ENCODE assay signal across 35 mouse cellular contexts in the genomic region with DNA sequence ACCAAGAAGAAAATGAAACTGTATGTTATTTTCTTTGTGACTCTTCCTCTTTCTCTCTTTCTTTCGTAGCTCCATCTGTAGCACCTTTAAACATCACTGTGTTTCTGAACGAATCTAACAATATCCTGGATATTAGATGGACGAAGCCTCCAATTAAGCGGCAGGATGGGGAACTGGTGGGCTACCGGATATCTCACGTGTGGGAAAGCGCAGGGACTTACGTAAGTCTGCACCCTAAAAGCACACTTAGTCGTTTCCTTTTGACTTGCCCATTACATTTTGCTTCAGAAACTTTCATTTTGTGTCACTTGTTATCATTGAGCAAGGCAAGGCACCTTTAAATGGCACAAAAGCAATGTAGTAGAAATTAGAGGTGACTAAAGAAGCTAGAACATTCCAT.
"Had no signal": no experiment of that assay in that cellular context is flagged by ENCODE, and none has a peak within 500 bp of the region (broad histone marks: within the 10 kb centered on the region; RNA-seq: fewer than 3 reads in every experiment).

No protein-coding gene starts in this region.

- H3K36me3 ChIP-seq: hindbrain, embryonic 12.5 days; hindbrain, embryonic 13.5 days; hindbrain, embryonic 15.5 days had no signal

- DNase-seq: heart, postnatal 10 days; heart, postnatal 14 days; heart, postnatal 36 days; heart, postnatal 4 days; kidney, adult 11 months; kidney, adult 18-20 months; kidney, adult 2 months; kidney, adult 8-10 months; kidney, adult 9 months; kidney, postnatal 10 days; kidney, postnatal 14 days; kidney, postnatal 25 days; kidney, postnatal 36 days; kidney, postnatal 4 days; layer of hippocampus, adult 9-11 months; layer of hippocampus, postnatal 36 days had no signal

- H3K4me3 ChIP-seq: heart, embryonic 12.5 days; heart, embryonic 13.5 days; heart, embryonic 15.5 days; hindbrain, embryonic 10.5 days; hindbrain, embryonic 12.5 days; hindbrain, embryonic 13.5 days; hindbrain, embryonic 15.5 days; intestine, embryonic 15.5 days; kidney, embryonic 15.5 days; layer of hippocampus, adult 2 months; left cerebral cortex, adult 2 months had no signal

- H3K9ac ChIP-seq: heart, embryonic 12.5 days; heart, embryonic 13.5 days; heart, embryonic 15.5 days; hindbrain, embryonic 12.5 days; hindbrain, embryonic 13.5 days; hindbrain, embryonic 14.5 days; hindbrain, embryonic 15.5 days; intestine, embryonic 15.5 days; kidney, embryonic 15.5 days had no signal

- H3K4me2 ChIP-seq: heart, embryonic 11.5 days; heart, embryonic 12.5 days; heart, embryonic 13.5 days; heart, embryonic 15.5 days; hindbrain, embryonic 12.5 days; hindbrain, embryonic 13.5 days; hindbrain, embryonic 14.5 days; hindbrain, embryonic 15.5 days; intestine, embryonic 15.5 days; kidney, embryonic 15.5 days had no signal

- H3K27me3 ChIP-seq: heart, embryonic 12.5 days; heart, embryonic 13.5 days; heart, embryonic 15.5 days; hindbrain, embryonic 12.5 days; hindbrain, embryonic 13.5 days; hindbrain, embryonic 15.5 days; intestine, embryonic 15.5 days; kidney, embryonic 15.5 days had no signal

- H3K4me1 ChIP-seq: hindbrain, embryonic 12.5 days; intestine, embryonic 15.5 days; kidney, embryonic 15.5 days had no signal

- H3K9me3 ChIP-seq: heart, embryonic 12.5 days; heart, embryonic 13.5 days; heart, embryonic 15.5 days; hindbrain, embryonic 10.5 days; hindbrain, embryonic 12.5 days; hindbrain, embryonic 13.5 days; hindbrain, embryonic 15.5 days; intestine, embryonic 15.5 days; kidney, embryonic 15.5 days had no signal

- H3K27ac ChIP-seq: heart, embryonic 13.5 days; heart, embryonic 15.5 days; hindbrain, embryonic 10.5 days; hindbrain, embryonic 12.5 days; hindbrain, embryonic 13.5 days; hindbrain, embryonic 14.5 days; hindbrain, embryonic 15.5 days; hindbrain, postnatal 0 days; intestine, embryonic 15.5 days; kidney, embryonic 15.5 days; kidney, postnatal 0 days; layer of hippocampus, adult 2 months; left cerebral cortex, adult 2 months had no signal

- ATAC-seq: hindbrain, embryonic 16.5 days; hindbrain, postnatal 0 days; inflammation-experienced regulatory T-cells, adult 6 months; intestine, embryonic 15.5 days; intestine, embryonic 16.5 days; intestine, postnatal 0 days had no signal
